Mouse (Mus musculus): Measurements from ENCODE around the gene Atxn1. TPM values are rescaled to one million over a fixed set of nuclear protein-coding genes. Genes with fewer than 3 reads are reported as not detected.

The Atxn1 gene
- polyA plus RNA-seq, 1 experiment from 2014 or later, result 5.9 TPM

DNA sequence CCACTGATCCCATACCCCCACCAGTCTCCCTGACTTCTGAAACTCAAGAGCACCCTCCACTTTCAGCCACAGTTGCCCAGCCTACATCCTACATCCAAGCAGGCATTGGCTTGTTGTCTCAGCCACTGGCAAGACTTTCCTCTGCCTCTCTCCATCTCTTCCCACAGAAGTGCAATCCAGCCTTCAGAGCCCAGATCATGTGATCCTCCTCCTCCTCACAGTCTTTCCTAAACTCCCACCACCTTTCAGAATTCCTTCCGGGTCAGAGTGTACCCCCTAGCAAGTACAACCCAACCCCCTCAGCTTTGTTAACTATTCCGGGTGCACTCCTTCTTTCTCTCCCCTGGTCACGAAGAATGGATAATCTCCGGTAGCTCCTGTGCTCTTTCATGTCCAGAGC, 11.7 kb downstream of the Atxn1 start:
- Histone ChIP-seq H3K4me2 (replicated peaks; ENCODE audit: low read depth, low read length) (no peak overlapping the region), H3K9ac (replicated peaks; ENCODE audit: low read length) (no peak overlapping the region), H3K9me3 (ENCODE audit: low read length) (no peaks in the 10 kb centered on the region), H3K4me3 (ENCODE audit: low read length) (no peak overlapping the region), H3K36me3 (ENCODE audit: insufficient read depth, low read length) (no peaks in the 10 kb centered on the region), H3K27me3 (ENCODE audit: insufficient read depth, low read length) (no peaks in the 10 kb centered on the region), H3K27ac (ENCODE audit: low read length) (no peak overlapping the region), H3K4me1 (ENCODE audit: insufficient read depth, low read length) (peaks cover 26% of the 10 kb centered on the region)
- ATAC-seq (ENCODE audit: low FRiP score, low TSS enrichment), result no peak
- WGBS, result 79% methylated on average over 4 of the region's 4 CpGs

DNA sequence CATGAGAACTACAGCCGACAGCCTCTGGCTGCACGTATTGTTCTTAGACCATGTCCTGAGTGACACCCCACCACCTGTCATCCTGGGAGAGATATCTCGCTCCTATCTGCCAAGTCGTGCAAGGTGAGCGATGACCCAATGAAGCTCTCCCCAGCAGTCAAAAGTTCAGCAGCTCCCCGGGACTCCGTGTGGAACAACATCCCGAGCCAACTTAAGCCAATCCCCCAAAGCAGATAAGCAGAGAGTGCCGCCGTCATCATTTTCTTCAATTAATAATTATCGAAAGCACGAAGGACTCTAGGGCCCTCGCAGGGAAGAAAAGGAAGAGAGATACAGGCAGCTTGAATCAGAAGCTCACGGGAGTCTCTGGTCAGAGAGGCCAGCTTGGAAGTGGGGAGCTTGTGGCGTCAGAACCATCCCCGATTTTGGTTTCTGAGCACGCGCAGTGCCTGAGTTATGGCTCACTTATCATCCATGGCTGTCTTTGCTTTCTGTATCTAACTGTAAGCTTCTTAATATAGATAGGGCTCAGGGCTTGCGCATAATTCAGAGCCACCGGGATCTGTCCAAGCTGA, 13.7 kb downstream of the Atxn1 start:
- Histone ChIP-seq H3K4me3 (ENCODE audit: low read length) (no peak overlapping the region), H3K4me1 (ENCODE audit: insufficient read depth, low read length) (peaks cover 26% of the 10 kb centered on the region), H3K4me2 (replicated peaks; ENCODE audit: low read depth, low read length) (peak overlapping the region; percentile 22), H3K36me3 (ENCODE audit: insufficient read depth, low read length) (no peaks in the 10 kb centered on the region), H3K9ac (replicated peaks; ENCODE audit: low read length) (no peak overlapping the region), H3K9me3 (ENCODE audit: low read length) (no peaks in the 10 kb centered on the region), H3K27me3 (ENCODE audit: insufficient read depth, low read length) (no peaks in the 10 kb centered on the region), H3K27ac (ENCODE audit: low read length) (peak overlapping the region; percentile 79)
- 62% methylated on average over 20 of the region's 20 CpGs for WGBS
- ATAC-seq (ENCODE audit: low FRiP score, low TSS enrichment), result no peak

DNA sequence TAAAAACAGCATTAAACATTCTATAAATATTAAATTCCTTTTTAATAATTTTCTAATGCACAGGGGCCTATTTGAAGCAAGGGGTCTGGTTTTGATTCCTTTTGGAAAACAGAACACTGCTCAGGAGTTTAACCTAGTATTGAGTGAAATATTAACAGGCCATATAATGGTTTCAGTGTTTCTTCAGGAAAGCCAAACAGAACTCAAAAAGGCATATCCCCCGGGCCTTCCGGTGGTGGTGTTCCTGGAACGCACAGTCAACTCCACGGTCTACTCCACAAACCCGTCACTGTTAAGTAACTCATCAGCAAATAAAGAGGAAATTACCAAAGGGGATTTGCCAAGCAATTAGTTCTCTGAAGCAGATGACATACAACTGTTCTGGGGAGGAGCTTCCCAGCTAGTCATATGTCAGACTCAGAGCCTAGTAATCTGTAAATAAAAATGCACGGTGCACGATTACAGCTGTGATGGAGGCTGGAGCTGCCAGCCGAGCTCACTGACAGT, 14.4 kb downstream of the Atxn1 start:
- no peak overlapping the region for H3K4me3 ChIP-seq (ENCODE audit: low read length)
- peak overlapping the region; percentile 22; the same call in 1 of the 2 replicates for H3K4me2 ChIP-seq (replicated peaks; ENCODE audit: low read depth, low read length)
- H3K36me3 ChIP-seq (ENCODE audit: insufficient read depth, low read length), result no peaks in the 10 kb centered on the region
- no peaks in the 10 kb centered on the region for H3K9me3 ChIP-seq (ENCODE audit: low read length)
- peaks cover 22% of the 10 kb centered on the region for H3K4me1 ChIP-seq (ENCODE audit: insufficient read depth, low read length)
- ATAC-seq (ENCODE audit: low FRiP score, low TSS enrichment), result peak; percentile 77
- H3K27me3 ChIP-seq (ENCODE audit: insufficient read depth, low read length), result no peaks in the 10 kb centered on the region
- no peak overlapping the region for H3K9ac ChIP-seq (replicated peaks; ENCODE audit: low read length)
- WGBS, result 23% methylated on average over 8 of the region's 8 CpGs
- peak overlapping the region; percentile 79 for H3K27ac ChIP-seq (ENCODE audit: low read length)

DNA sequence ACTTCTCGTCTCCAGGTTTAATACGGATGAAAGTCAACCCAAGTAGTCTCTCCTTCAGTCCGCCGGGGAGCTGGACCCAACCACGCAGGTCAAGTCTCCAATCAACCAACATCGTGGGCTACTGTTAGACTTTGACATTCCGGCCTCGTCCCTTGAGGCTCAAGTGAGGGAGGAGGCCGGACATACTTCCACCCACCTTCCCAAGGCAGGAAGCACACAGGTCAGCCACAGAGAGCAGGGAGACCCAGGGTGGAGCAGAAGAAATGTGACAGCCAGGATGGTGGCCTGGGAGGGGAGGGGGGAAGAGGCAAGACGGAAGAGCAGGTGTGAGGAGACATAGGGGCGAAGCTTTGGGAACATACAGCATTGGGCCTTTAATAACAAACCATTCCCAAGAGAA, 18.7 kb downstream of the Atxn1 start:
- Histone ChIP-seq H3K9me3 (ENCODE audit: low read length) (no peaks in the 10 kb centered on the region), H3K4me3 (ENCODE audit: low read length) (no peak overlapping the region), H3K4me1 (ENCODE audit: insufficient read depth, low read length) (peaks cover 14% of the 10 kb centered on the region), H3K4me2 (replicated peaks; ENCODE audit: low read depth, low read length) (no peak overlapping the region), H3K9ac (replicated peaks; ENCODE audit: low read length) (no peak overlapping the region), H3K27me3 (ENCODE audit: insufficient read depth, low read length) (no peaks in the 10 kb centered on the region), H3K36me3 (ENCODE audit: insufficient read depth, low read length) (0 out of 2 replicates have a peak, but pooled peaks cover 4% of the 10 kb centered on the region), H3K27ac (ENCODE audit: low read length) (no peak overlapping the region)
- WGBS, result 82% methylated on average over 11 of the region's 11 CpGs
- ATAC-seq (ENCODE audit: low FRiP score, low TSS enrichment), result no peak

DNA sequence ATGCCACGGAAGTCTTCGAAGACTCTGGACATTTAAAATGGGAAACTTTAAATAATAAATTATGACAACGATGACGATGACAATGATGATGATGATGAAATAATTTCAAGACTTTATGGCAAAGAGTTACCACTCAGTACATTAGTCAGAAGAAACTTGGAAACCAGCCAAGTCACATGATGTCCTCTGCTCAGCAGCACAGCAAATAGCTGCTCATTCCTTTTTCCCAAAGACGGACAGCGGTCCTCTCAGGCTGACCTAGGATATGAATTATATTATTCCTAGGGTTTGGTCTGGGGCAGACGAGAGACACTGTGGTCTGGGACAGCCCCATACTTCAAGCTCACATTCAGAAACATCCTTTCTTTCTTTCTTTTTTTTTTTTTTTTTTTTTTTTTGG, 22.5 kb downstream of the Atxn1 start:
- peak; percentile 57; the same call in 1 of the 2 replicates for ATAC-seq (ENCODE audit: low FRiP score, low TSS enrichment)
- H3K4me3 ChIP-seq (ENCODE audit: low read length), result no peak overlapping the region
- peaks cover 9% of the 10 kb centered on the region for H3K4me1 ChIP-seq (ENCODE audit: insufficient read depth, low read length)
- H3K27ac ChIP-seq (ENCODE audit: low read length), result no peak overlapping the region
- no peak overlapping the region for H3K9ac ChIP-seq (replicated peaks; ENCODE audit: low read length)
- 0 out of 2 replicates have a peak, but pooled peaks cover 4% of the 10 kb centered on the region for H3K36me3 ChIP-seq (ENCODE audit: insufficient read depth, low read length)
- 77% methylated on average over 7 of the region's 7 CpGs for WGBS
- H3K9me3 ChIP-seq (ENCODE audit: low read length), result no peaks in the 10 kb centered on the region
- no peak overlapping the region for H3K4me2 ChIP-seq (replicated peaks; ENCODE audit: low read depth, low read length)
- H3K27me3 ChIP-seq (ENCODE audit: insufficient read depth, low read length), result no peaks in the 10 kb centered on the region

DNA sequence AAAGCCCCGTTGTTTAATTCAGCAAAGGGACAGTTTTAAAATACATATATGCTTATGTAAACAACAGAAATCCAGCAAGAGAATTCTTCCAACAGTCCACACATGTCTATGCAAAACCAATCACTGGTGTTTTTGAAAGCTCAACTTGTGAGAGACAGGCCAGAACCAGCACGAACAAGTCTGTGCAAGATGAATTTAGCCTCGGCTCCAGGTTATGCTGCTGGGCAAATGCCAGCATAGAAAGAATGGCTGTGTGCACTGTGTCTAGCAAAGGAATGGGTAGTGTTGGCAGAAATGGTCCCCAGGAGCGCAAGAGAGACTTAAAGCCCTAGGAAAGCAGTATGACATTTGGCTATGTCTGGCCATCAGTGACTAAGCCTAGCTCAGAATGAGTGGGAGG, 24.1 kb downstream of the Atxn1 start:
- Histone ChIP-seq H3K36me3 (ENCODE audit: insufficient read depth, low read length) (0 out of 2 replicates have a peak, but pooled peaks cover 4% of the 10 kb centered on the region), H3K9ac (replicated peaks; ENCODE audit: low read length) (no peak overlapping the region), H3K9me3 (ENCODE audit: low read length) (no peaks in the 10 kb centered on the region), H3K27ac (ENCODE audit: low read length) (no peak overlapping the region), H3K4me2 (replicated peaks; ENCODE audit: low read depth, low read length) (no peak overlapping the region), H3K4me1 (ENCODE audit: insufficient read depth, low read length) (peaks cover 22% of the 10 kb centered on the region), H3K27me3 (ENCODE audit: insufficient read depth, low read length) (no peaks in the 10 kb centered on the region), H3K4me3 (ENCODE audit: low read length) (no peak overlapping the region)
- WGBS, result 74% methylated on average over 4 of the region's 4 CpGs
- ATAC-seq (ENCODE audit: low FRiP score, low TSS enrichment), result no peak

DNA sequence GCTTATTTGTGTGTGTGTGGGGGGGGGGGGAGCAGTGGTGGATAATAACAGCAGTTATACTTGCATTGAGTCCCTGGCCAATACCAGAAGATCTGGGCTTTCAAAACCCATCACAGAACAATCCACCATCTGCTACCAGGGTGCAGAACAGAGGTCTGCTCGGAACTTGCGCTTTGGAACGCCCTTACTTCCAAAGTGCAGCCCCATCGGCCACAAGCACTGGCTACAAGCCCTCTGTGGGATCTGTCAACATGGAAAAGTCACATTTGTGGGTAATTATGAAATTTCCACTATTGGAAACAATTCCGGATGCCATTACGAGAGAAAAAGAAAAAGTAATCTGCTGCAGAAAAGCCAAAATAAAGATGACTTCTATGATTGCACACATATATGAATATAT, 25.2 kb downstream of the Atxn1 start:
- H3K4me2 ChIP-seq (replicated peaks; ENCODE audit: low read depth, low read length), result no peak overlapping the region
- ATAC-seq (ENCODE audit: low FRiP score, low TSS enrichment), result no peak
- 94% methylated on average over 6 of the region's 6 CpGs for WGBS

DNA sequence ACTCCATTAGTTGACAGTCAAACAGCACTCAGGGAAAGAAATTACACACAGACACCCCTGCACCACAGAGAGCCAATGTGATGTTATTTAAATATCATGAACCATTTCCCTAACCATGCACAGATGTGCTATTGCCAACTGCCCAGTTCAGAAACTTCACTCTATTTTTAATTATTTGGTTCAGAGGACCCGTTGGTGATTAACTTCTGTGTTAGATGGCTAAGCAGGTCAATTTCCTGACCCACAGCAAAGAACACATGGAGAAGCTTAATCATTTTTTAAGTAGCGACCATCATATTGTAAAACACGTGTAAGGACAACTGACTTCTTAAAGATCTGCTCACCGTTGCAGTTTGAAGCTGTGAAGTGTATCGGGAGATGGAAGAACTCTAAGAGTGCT, 26.7 kb downstream of the Atxn1 start:
- no peak for ATAC-seq (ENCODE audit: low FRiP score, low TSS enrichment)
- Histone ChIP-seq H3K9ac (replicated peaks; ENCODE audit: low read length) (no peak overlapping the region), H3K27ac (ENCODE audit: low read length) (peak overlapping the region; percentile 68), H3K27me3 (ENCODE audit: insufficient read depth, low read length) (no peaks in the 10 kb centered on the region), H3K4me1 (ENCODE audit: insufficient read depth, low read length) (peaks cover 22% of the 10 kb centered on the region), H3K4me2 (replicated peaks; ENCODE audit: low read depth, low read length) (no peak overlapping the region), H3K9me3 (ENCODE audit: low read length) (no peaks in the 10 kb centered on the region), H3K36me3 (ENCODE audit: insufficient read depth, low read length) (no peaks in the 10 kb centered on the region), H3K4me3 (ENCODE audit: low read length) (no peak overlapping the region)
- WGBS, result 29% methylated on average over 5 of the region's 5 CpGs

More for the DNA sequence above, 25.2 kb downstream of the Atxn1 start:
- peaks cover 22% of the 10 kb centered on the region for H3K4me1 ChIP-seq (ENCODE audit: insufficient read depth, low read length)
- H3K27me3 ChIP-seq (ENCODE audit: insufficient read depth, low read length), result no peaks in the 10 kb centered on the region
- no peak overlapping the region for H3K9ac ChIP-seq (replicated peaks; ENCODE audit: low read length)
- no peak overlapping the region for H3K27ac ChIP-seq (ENCODE audit: low read length)
- H3K36me3 ChIP-seq (ENCODE audit: insufficient read depth, low read length), result 0 out of 2 replicates have a peak, but pooled peaks cover 4% of the 10 kb centered on the region
- H3K4me3 ChIP-seq (ENCODE audit: low read length), result no peak overlapping the region
- H3K9me3 ChIP-seq (ENCODE audit: low read length), result no peaks in the 10 kb centered on the region

DNA sequence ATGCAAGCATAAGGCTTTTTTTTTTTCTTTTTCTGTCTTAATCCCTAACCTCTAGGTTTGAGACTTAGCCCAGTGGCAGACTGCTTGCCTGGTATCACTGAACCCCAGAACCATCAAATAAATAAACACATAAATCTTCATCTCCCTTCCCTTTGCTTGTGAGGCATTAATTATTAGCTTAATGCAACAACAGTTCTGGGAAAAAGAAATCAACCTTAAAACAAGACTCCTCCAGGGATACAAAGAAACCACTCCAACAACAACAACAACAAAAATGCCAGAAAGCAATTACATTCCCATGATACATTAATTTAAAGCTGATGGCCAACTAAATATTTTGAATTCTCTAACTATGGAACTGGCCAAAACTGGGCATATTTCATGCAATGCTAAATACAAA, 28.0 kb downstream of the Atxn1 start:
- Histone ChIP-seq H3K9me3 (ENCODE audit: low read length) (peaks cover 3% of the 10 kb centered on the region; the same call in 1 of the 2 replicates), H3K4me3 (ENCODE audit: low read length) (no peak overlapping the region), H3K27me3 (ENCODE audit: insufficient read depth, low read length) (no peaks in the 10 kb centered on the region), H3K4me1 (ENCODE audit: insufficient read depth, low read length) (peaks cover 25% of the 10 kb centered on the region), H3K27ac (ENCODE audit: low read length) (no peak overlapping the region), H3K9ac (replicated peaks; ENCODE audit: low read length) (no peak overlapping the region), H3K4me2 (replicated peaks; ENCODE audit: low read depth, low read length) (no peak overlapping the region), H3K36me3 (ENCODE audit: insufficient read depth, low read length) (peaks cover 2% of the 10 kb centered on the region; the same call in 1 of the 2 replicates)
- no peak for ATAC-seq (ENCODE audit: low FRiP score, low TSS enrichment)

DNA sequence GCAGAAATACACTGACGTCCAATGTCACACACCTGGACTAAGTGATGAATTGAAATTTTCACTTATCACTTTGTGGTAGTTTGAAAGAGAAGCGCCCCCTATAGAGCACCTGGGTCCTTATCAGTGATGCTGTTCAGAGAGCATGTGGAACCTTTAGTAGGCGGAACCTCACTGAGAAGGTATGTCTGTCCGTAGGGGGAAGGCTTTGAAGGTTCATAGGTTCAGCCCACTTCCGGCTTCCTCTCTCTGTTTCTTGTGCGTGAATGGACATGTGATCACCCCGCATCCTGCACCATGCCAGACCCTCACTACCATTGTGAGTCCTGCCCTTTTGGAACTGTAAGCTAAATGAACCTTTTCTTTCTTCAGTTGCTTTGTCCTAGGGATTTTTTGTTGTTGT, 29.0 kb downstream of the Atxn1 start:
- ATAC-seq (ENCODE audit: low FRiP score, low TSS enrichment), result no peak
- H3K9ac ChIP-seq (replicated peaks; ENCODE audit: low read length), result no peak overlapping the region
- WGBS, result 68% methylated on average over 7 of the region's 7 CpGs

More for the DNA sequence above, 29.0 kb downstream of the Atxn1 start:
- H3K27ac ChIP-seq (ENCODE audit: low read length), result no peak overlapping the region
- no peak overlapping the region for H3K4me3 ChIP-seq (ENCODE audit: low read length)
- no peaks in the 10 kb centered on the region for H3K27me3 ChIP-seq (ENCODE audit: insufficient read depth, low read length)
- peaks cover 25% of the 10 kb centered on the region for H3K4me1 ChIP-seq (ENCODE audit: insufficient read depth, low read length)
- peaks cover 4% of the 10 kb centered on the region; the same call in 1 of the 2 replicates for H3K9me3 ChIP-seq (ENCODE audit: low read length)
- peaks cover 4% of the 10 kb centered on the region; the same call in 1 of the 2 replicates for H3K36me3 ChIP-seq (ENCODE audit: insufficient read depth, low read length)
- H3K4me2 ChIP-seq (replicated peaks; ENCODE audit: low read depth, low read length), result no peak overlapping the region
